Mouse (Mus musculus) testis, adult 2 months (tissue): ENCODE measurements around the gene Ap1g1. TPM values are rescaled to one million over a fixed set of nuclear protein-coding genes. Genes with fewer than 3 reads are reported as not detected.

Source experiments
- H3K27ac ChIP-seq: fragments of 200-500 bp; 2 replicates; pipeline ENCODE4 v1.5.1; 2012; ENCODE audit warnings: low read depth, low read length; ENCODE audit not compliant: control insufficient read depth, insufficient read depth
- H3K27me3 ChIP-seq: fragments of 200-500 bp; 2 replicates; pipeline ENCODE4 v1.6.1; 2012; ENCODE audit warnings: mild to moderate bottlenecking, low read length, moderate library complexity; ENCODE audit not compliant: control insufficient read depth, insufficient read depth
- H3K36me3 ChIP-seq: fragments of 200-500 bp; 2 replicates; pipeline ENCODE4 v1.6.1; 2012; ENCODE audit warnings: mild to moderate bottlenecking, low read length; ENCODE audit not compliant: control insufficient read depth, insufficient read depth
- H3K4me1 ChIP-seq: fragments of 200-500 bp; 2 replicates; pipeline ENCODE4 v1.6.1; 2012; ENCODE audit warnings: low read length; ENCODE audit not compliant: control insufficient read depth, insufficient read depth
- H3K4me3 ChIP-seq: fragments of 200-500 bp; 2 replicates; pipeline ENCODE4 v1.5.1; 2012; ENCODE audit warnings: low read depth, mild to moderate bottlenecking, low read length, moderate library complexity, mixed read lengths; ENCODE audit not compliant: control insufficient read depth
- CTCF ChIP-seq: fragments of 200-500 bp; IDR thresholded peaks from 2 replicates; pipeline ENCODE4 v1.5.1; 2012; ENCODE audit warnings: low read depth, mild to moderate bottlenecking, inconsistent platforms, low read length, moderate library complexity; ENCODE audit not compliant: control insufficient read depth, insufficient read depth, insufficient replicate concordance
- POLR2A ChIP-seq: fragments of 200-500 bp; IDR thresholded peaks from 2 replicates; pipeline ENCODE4 v1.6.1; 2012; ENCODE audit warnings: low read depth, mild to moderate bottlenecking, inconsistent platforms, low read length, moderate library complexity; ENCODE audit not compliant: control insufficient read depth
- polyA plus RNA-seq: library from polyadenylated mRNA; depleted of rRNA; stranded (reverse); fragments of >200 nt; gene quantifications from 2 replicates; pipeline ENCODE4 v1.2.3, GENCODE M21; 2012

Gene Ap1g1
- polyA plus RNA-seq, 1 experiment: 19.3 TPM

GRCm38 (mm10) chr8:109760221-109760620, 18.1 kb upstream of the Ap1g1 start:
- H3K27me3 ChIP-seq: no peaks in the 10 kb centered on the region
- H3K27ac ChIP-seq: no peak overlapping the region
- H3K4me1 ChIP-seq: no peaks in the 10 kb centered on the region
- no peak overlapping the region for H3K4me3 ChIP-seq
- TF ChIP-seq CTCF: no peak
- TF ChIP-seq POLR2A: no peak
- no peaks in the 10 kb centered on the region for H3K36me3 ChIP-seq

- Histone ChIP-seq H3K36me3 (no peaks in the 10 kb centered on the region), H3K27ac (no peak overlapping the region), H3K4me3 (no peak overlapping the region), H3K4me1 (no peaks in the 10 kb centered on the region), H3K27me3 (no peaks in the 10 kb centered on the region)
- TF ChIP-seq POLR2A (no peak), CTCF (no peak)
Observed at GRCm38 (mm10) chr8:109764031-109764430, 14.3 kb upstream of the Ap1g1 start.

GRCm38 (mm10) chr8:109766081-109766480, 12.3 kb upstream of the Ap1g1 start:
- Histone ChIP-seq H3K36me3 (no peaks in the 10 kb centered on the region), H3K27me3 (no peaks in the 10 kb centered on the region), H3K27ac (no peak overlapping the region), H3K4me3 (peak overlapping the region; percentile 54; the same call in 1 of the 2 replicates), H3K4me1 (no peaks in the 10 kb centered on the region)
- TF ChIP-seq POLR2A (no peak), CTCF (no peak)

GRCm38 (mm10) chr8:109773154-109773553, 5.2 kb upstream of the Ap1g1 start:
- H3K27ac ChIP-seq: no peak overlapping the region
- TF ChIP-seq POLR2A: no peak
- TF ChIP-seq CTCF: no peak

GRCm38 (mm10) chr8:109777851-109778250, 503 bp upstream of the Ap1g1 start:
- no peak overlapping the region for H3K27ac ChIP-seq
- H3K4me1 ChIP-seq: peaks cover 4% of the 10 kb centered on the region
- H3K27me3 ChIP-seq: no peaks in the 10 kb centered on the region
- peak overlapping the region; percentile 95 for H3K4me3 ChIP-seq
- TF ChIP-seq POLR2A (no peak), CTCF (no peak)
- H3K36me3 ChIP-seq: no peaks in the 10 kb centered on the region

More at GRCm38 (mm10) chr8:109773154-109773553, 5.2 kb upstream of the Ap1g1 start:
- Histone ChIP-seq H3K27me3 (no peaks in the 10 kb centered on the region), H3K4me1 (no peaks in the 10 kb centered on the region), H3K4me3 (no peak overlapping the region), H3K36me3 (no peaks in the 10 kb centered on the region)

GRCm38 (mm10) chr8:109778993-109779421, 653 bp downstream of the Ap1g1 start:
- no peaks in the 10 kb centered on the region for H3K36me3 ChIP-seq
- no peaks in the 10 kb centered on the region for H3K27me3 ChIP-seq
- peak overlapping the region; percentile 95 for H3K27ac ChIP-seq
- no peak; the same call in 1 of the 2 replicates for TF ChIP-seq POLR2A
- TF ChIP-seq CTCF: no peak
- H3K4me1 ChIP-seq: peaks cover 4% of the 10 kb centered on the region
- H3K4me3 ChIP-seq: peak overlapping the region; percentile 95

- Histone ChIP-seq H3K4me3 (peak overlapping the region; percentile 95), H3K27ac (peak overlapping the region; percentile 95), H3K36me3 (no peaks in the 10 kb centered on the region), H3K4me1 (peaks cover 4% of the 10 kb centered on the region), H3K27me3 (no peaks in the 10 kb centered on the region)
- TF ChIP-seq CTCF: no peak
- TF ChIP-seq POLR2A: no peak
Observed at GRCm38 (mm10) chr8:109779431-109780228, 1.3 kb downstream of the Ap1g1 start.
